Mouse (Mus musculus) lung, adult 2 months (tissue): ENCODE data around the gene Pla1a.

Experiments
- CTCF ChIP-seq: fragments of 200-500 bp; IDR thresholded peaks from 2 replicates; pipeline ENCODE4 v1.5.1; 2011; ENCODE audit warnings: mild to moderate bottlenecking, low read length, control low read depth; ENCODE audit not compliant: insufficient read depth
- POLR2A ChIP-seq: fragments of 200-500 bp; IDR thresholded peaks from 2 replicates; pipeline ENCODE4 v1.6.1; 2011; ENCODE audit warnings: low read depth, mild to moderate bottlenecking, control low read depth, low read length, borderline replicate concordance; ENCODE audit errors: extremely low read depth

DNA sequence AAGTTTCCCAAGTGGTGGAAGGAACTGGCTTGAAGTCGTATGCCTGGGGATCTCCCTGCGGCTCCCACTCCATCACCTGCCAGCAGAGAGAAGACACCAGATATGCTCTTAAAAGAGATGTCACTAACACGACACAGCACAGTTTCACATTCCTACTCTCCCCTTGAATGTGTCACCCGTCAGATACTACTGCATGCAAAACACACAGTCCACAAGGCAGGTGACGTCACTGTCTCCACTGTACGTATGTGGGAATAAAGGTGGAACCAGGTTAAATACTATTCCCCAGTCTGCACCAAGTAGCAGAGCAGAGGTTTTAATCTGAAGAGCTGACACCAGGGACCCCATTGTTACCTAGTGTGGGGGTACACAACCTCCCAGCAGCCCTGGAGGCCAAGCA is 7.5 kb upstream of the Pla1a start:
- TF ChIP-seq POLR2A (no peak), CTCF (no peak)
